Mouse (Mus musculus): ENCODE measurements around the gene Sema7a.

GRCm38 (mm10) chr9:57974221-57974620, 34.3 kb downstream of the Sema7a start:
- no peak for TF ChIP-seq ETS1 (IDR thresholded peaks at IDR 0.05; ENCODE audit: low read depth, low read length)
- no peak for TF ChIP-seq MAX (IDR thresholded peaks at IDR 0.05; ENCODE audit: low read length)
- no peak for TF ChIP-seq CTCF (IDR thresholded peaks at IDR 0.05 in 2 of 3, conservative IDR thresholded peaks at IDR 0.05 in 1 of 3; ENCODE audit: control insufficient read depth in 1 of 3, insufficient read depth in 1 of 3, low read depth in 2 of 3, low read length in 3 of 3, poor library complexity in 1 of 3, severe bottlenecking in 1 of 3)
- no peak for TF ChIP-seq TCF12 (IDR thresholded peaks at IDR 0.05; ENCODE audit: low read depth, low read length)
- no peak for TF ChIP-seq ELF1 (IDR thresholded peaks at IDR 0.05; ENCODE audit: low read depth, low read length)

All from MEL (cell line).